Mouse (Mus musculus) forebrain, embryonic 14.5 days (tissue): Measurements from ENCODE around the gene Cyp2a22. TPM values are rescaled to one million over a fixed set of nuclear protein-coding genes. Genes with fewer than 3 reads are reported as not detected.
"Not testable (repeated sequence)": the region's sequence is repeated elsewhere in the genome, so short reads cannot be mapped to it uniquely, and the experiment has no call there.

Source experiments
- ATAC-seq: fragments of 200-750 bp; cut with Nextera tagmentation; 2 replicates; pipeline ENCODE4 v1.8.0; 2017; ENCODE audit warnings: mild to moderate bottlenecking, moderate library complexity
- DNase-seq: peaks from one replicate; pipeline ENCODE4 v3.0.0-alpha.2; 2015; ENCODE audit warnings: low spot score
- H3K27ac ChIP-seq: fragments of 300-500 bp; sonication (generic); 2 replicates; pipeline ENCODE4 v1.5.1; 2014; ENCODE audit warnings: low read depth, mild to moderate bottlenecking, control low read depth, low read length, moderate library complexity
- H3K27me3 ChIP-seq: fragments of 300-500 bp; sonication (generic); replicated peaks from 2 replicates; pipeline ENCODE4 v1.6.1; 2014; ENCODE audit warnings: low read length, control low read depth, mixed read lengths; ENCODE audit not compliant: control insufficient read depth, insufficient read depth
- H3K36me3 ChIP-seq: fragments of 300-500 bp; sonication (generic); 2 replicates; pipeline ENCODE4 v1.6.1; 2014; ENCODE audit warnings: low read length, control low read depth; ENCODE audit not compliant: control insufficient read depth, insufficient read depth
- H3K4me1 ChIP-seq: fragments of 300-500 bp; sonication (generic); 2 replicates; pipeline ENCODE4 v1.6.1; 2014; ENCODE audit warnings: antibody characterized with exemption, low read length, control low read depth; ENCODE audit not compliant: control insufficient read depth, insufficient read depth
- H3K4me2 ChIP-seq: fragments of 300-500 bp; sonication (generic); 2 replicates; pipeline ENCODE4 v1.6.1; 2014; ENCODE audit warnings: mild to moderate bottlenecking, control low read depth, low read length
- H3K4me3 ChIP-seq: fragments of 300-500 bp; sonication (generic); 2 replicates; pipeline ENCODE4 v1.5.1; 2014; ENCODE audit warnings: low read depth, low read length, control low read depth
- H3K9ac ChIP-seq: fragments of 300-500 bp; sonication (generic); 2 replicates; pipeline ENCODE4 v1.6.1; 2014; ENCODE audit warnings: mild to moderate bottlenecking, low read length, control low read depth, moderate library complexity
- H3K9me3 ChIP-seq: fragments of 300-500 bp; sonication (generic); replicated peaks from 2 replicates; pipeline ENCODE4 v1.6.1; 2016; ENCODE audit warnings: low read length, control low read depth, mixed read lengths; ENCODE audit not compliant: control insufficient read depth
- WGBS: fragments of 180-500 bp; shearing (Covaris S2); extraction: QIAGEN DNeasy Blood & Tissue Kit; methylation state at CpG from one replicate; pipeline ENCODE4 v1.1.7; 2014; 5-methylcytosine and 5-hydroxymethylcytosine counted together
- polyA plus RNA-seq: library from polyadenylated mRNA; unstranded; fragments of >200 nt; fragmentation: Nextera tagmentation; extraction: Ambion mirVana; gene quantifications from 2 replicates; pipeline ENCODE4 v1.2.1, GENCODE M21; 2014

The Cyp2a22 gene
- polyA plus RNA-seq, 1 experiment from 2014 or later: not detected

DNA sequence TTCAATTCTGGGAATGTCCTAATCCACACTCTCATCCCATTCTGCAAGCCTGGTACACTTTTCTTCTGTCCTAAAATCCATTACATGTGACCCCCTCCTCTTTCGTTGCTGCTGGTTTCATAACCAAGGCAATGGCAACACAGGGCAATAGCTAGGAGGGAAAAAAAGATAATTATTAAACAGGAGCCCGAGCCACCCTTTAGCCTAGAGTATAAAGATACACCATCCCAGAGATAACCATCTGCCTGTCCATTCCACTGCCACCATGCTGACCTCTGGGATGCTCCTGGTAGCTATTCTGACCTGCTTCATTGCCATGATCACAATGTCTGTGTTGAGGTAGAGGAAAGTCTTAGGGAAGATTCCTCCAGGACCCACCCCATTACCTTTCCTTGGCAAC lies 22.1 kb downstream of the Cyp2a22 start:
- not testable (repeated sequence) for H3K9ac ChIP-seq, H3K4me1 ChIP-seq, H3K36me3 ChIP-seq, H3K27ac ChIP-seq, H3K27me3 ChIP-seq, H3K4me2 ChIP-seq, DNase-seq, ATAC-seq, H3K4me3 ChIP-seq, H3K9me3 ChIP-seq
- WGBS: 60% methylated on average over 2 of the region's 2 CpGs

Other genes with a start within 250 kb of the Cyp2a22 start
- 0.22 and 0.25 TPM in 2 replicates for gene Cyp2b19, start 182.2 kb downstream of the Cyp2a22 start, polyA plus RNA-seq
- gene Cyp2g1, start 130.5 kb downstream of the Cyp2a22 start, polyA plus RNA-seq: not detected in 2 replicates
- gene Cyp2a5, start 104.1 kb downstream of the Cyp2a22 start, polyA plus RNA-seq: 0.15 and 0.37 TPM in 2 replicates
- not detected in 2 replicates for gene Cyp2a12, start 89.7 kb upstream of the Cyp2a22 start, polyA plus RNA-seq
- gene Cyp2f2, start 180.5 kb upstream of the Cyp2a22 start, polyA plus RNA-seq: not detected in 2 replicates
- 0.28 TPM in 1 of 2 replicates, not detected in the other for gene Cyp2t4, start 214.3 kb upstream of the Cyp2a22 start, polyA plus RNA-seq
- 42.2 and 54.2 TPM in 2 replicates for gene Egln2, start 227.4 kb upstream of the Cyp2a22 start, polyA plus RNA-seq
- gene Rab4b, start 239.5 kb upstream of the Cyp2a22 start, polyA plus RNA-seq: 69.8 and 75.8 TPM in 2 replicates
- not detected in 2 replicates for gene Gm21983, start 241.7 kb upstream of the Cyp2a22 start, polyA plus RNA-seq
- gene Mia, start 241.8 kb upstream of the Cyp2a22 start, polyA plus RNA-seq: 11.9 and 15.6 TPM in 2 replicates